Mouse (Mus musculus): ENCODE data around the gene 1810010D01Rik.

Gene 1810010D01Rik

GRCm38 (mm10) chr7:145176750-145177589 is 30.9 kb downstream of the 1810010D01Rik start:
- no peak for DNase-seq (ENCODE audit: low spot score in 2 of 2)

DNA sequence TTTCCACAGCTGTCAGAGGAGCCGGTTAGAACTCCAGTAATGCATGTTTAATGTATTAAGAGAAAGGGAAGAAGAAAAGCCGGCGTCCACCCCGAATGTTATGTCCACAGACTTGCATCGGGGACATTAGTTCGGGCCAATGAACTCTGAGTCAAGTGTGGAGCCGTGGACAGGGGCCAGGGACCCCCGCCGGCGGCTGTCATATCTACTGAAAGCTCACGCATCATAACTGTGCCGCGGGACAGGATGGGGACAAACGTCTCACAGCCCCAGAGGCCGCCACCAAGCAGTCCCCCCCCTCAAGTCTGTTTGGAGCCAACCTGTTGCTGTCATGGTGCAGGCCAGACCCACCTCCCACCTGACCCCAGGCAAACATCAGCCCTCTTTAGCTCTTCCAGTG is 34.4 kb downstream of the 1810010D01Rik start:
- peak in 1 of 2 experiments; percentile 82 for DNase-seq (ENCODE audit: low spot score in 2 of 2)

DNA sequence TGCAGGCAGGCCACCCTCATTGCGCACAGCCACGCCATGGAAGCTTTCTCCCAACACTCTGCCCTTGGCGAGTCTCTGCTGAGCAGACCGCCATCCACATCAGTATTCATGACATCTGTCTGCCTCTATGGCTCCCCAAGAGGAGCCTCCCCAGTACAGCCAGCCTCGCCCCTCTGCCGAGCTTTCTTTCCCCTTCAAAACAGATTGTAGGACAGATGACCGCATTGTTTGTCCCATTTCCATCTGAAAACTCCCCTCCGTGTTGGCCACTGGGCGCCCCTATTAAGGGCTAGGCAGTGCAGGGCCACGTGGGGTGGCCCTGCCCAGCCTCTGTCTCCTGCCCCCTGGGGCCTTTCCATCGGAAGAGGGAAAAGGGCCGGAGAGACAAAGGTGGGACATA is 34.8 kb downstream of the 1810010D01Rik start:
- peak in 1 of 2 experiments; percentile 47 for DNase-seq (ENCODE audit: low spot score in 2 of 2)

DNA sequence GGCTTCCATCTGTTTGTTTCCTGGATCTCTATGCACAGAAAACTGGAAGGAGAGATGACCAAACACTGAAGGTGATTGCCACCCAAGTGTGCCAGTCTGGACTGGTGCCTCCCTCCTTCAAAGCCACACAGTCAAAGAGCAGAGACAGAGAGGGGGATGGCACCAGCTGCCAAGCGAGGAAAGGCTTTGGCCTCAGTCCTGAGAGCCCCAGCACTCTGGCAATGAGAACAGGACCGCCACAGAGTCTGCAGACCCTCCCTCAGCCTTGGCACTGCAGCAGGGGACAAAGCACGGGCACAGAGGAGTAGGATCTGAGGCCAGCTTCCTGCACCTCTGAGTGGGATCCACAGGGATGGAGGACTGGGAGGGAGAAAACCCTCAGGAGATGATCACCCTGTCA is 38.2 kb downstream of the 1810010D01Rik start:
- DNase-seq (ENCODE audit: low spot score in 2 of 2), result peak in 1 of 2 experiments; percentile 76

DNA sequence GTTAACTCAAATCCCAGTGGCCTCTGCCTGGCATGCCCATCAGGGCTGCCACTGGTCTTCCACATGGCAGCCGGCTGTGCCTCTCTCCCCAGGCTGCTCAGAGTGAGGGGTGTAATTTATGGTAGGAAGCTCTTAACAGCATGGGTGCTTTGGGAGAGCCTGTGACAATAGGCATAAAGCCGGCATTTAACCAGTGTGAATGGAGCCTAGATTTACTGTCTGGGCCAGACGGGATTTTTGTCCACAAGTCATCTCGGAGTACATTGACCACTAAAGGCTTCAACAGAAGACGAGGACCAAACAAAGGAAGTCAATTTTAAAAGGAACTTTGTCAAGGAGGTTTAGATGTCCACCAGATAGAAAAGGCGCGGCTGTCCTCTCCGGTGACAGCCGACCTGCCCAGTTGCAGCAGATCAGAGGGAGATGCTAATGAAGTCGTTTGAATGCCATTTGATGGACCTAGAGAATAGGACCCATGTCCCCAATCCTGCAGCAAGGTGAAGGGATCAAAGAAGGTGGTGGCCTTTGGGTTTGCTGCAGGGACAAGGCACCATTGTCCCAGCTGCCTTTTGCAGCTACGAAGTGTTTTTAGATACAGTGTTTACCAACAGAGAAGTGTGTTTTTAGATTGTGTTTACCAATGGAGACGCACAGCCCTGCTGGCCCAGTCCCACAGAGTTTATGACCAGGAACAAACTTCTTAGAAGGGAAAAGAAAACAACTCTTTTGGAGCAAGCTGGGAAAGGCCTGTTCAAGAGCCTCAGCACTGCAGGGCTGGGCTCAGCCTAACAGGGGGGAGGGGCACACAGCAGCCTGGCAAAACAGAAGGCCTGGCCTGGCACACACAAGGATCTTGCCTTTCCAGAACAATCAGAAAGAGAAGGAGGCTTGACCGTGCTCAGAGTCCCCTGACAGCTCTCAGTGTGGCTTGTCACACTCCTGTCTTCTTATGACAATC is 48.4 kb downstream of the 1810010D01Rik start:
- DNase-seq (ENCODE audit: low spot score in 2 of 2), result peak in 1 of 2 experiments; percentile 69

Data from cerebellum, postnatal 4 days (tissue).